Mouse (Mus musculus) heart, adult 2 months (tissue): ENCODE measurements around the gene Gga3. TPM values are rescaled to one million over a fixed set of nuclear protein-coding genes. Genes with fewer than 3 reads are reported as not detected.

ENCODE experiments used
- DNase-seq, 2 experiments: peaks; one replicate each; pipeline ENCODE4 v3.0.0; 2021
- H3K27ac ChIP-seq: fragments of 200-600 bp; 2 replicates; pipeline ENCODE4 v1.8.1; 2022
- H3K27me3 ChIP-seq: fragments of 200-500 bp; 2 replicates; pipeline ENCODE4 v1.6.1; 2012; ENCODE audit warnings: mild to moderate bottlenecking, low read length, inconsistent platforms, mixed read lengths; ENCODE audit not compliant: control insufficient read depth, insufficient read depth
- H3K36me3 ChIP-seq: fragments of 200-500 bp; 2 replicates; pipeline ENCODE4 v1.6.1; 2012; ENCODE audit warnings: low read length, inconsistent platforms; ENCODE audit not compliant: control insufficient read depth, insufficient read depth
- H3K4me1 ChIP-seq: fragments of 200-500 bp; 2 replicates; pipeline ENCODE4 v1.6.1; 2011; ENCODE audit warnings: low read length; ENCODE audit not compliant: control insufficient read depth, insufficient read depth
- H3K4me3 ChIP-seq: fragments of 200-600 bp; 2 replicates; pipeline ENCODE4 v1.8.1; 2022
- H3K79me2 ChIP-seq: fragments of 200-500 bp; replicated peaks from 2 replicates; pipeline ENCODE4 v1.6.1; 2012; ENCODE audit warnings: mild to moderate bottlenecking, inconsistent platforms, low read length, moderate library complexity, mixed read lengths; ENCODE audit not compliant: control insufficient read depth, insufficient read depth
- H3K9ac ChIP-seq: fragments of 200-500 bp; 2 replicates; pipeline ENCODE4 v1.6.1; 2012; ENCODE audit warnings: low read depth, mild to moderate bottlenecking, control low read depth, inconsistent platforms, low read length, mixed read lengths
- CTCF ChIP-seq: fragments of 200-600 bp; IDR thresholded peaks from 2 replicates; pipeline ENCODE4 v1.8.1; 2022; ENCODE audit warnings: antibody characterized with exemption, mild to moderate bottlenecking, moderate library complexity
- EP300 ChIP-seq: fragments of 200-500 bp; IDR thresholded peaks from 2 replicates; pipeline ENCODE4 v1.6.1; 2011; ENCODE audit warnings: low read depth, low read length, control low read depth; ENCODE audit not compliant: insufficient read depth
- POLR2A ChIP-seq: fragments of 200-500 bp; IDR thresholded peaks from 2 replicates; pipeline ENCODE4 v1.6.1; 2011; ENCODE audit warnings: mild to moderate bottlenecking, low read depth, low read length, control low read depth; ENCODE audit not compliant: insufficient read depth
- WGBS: fragments of 180-500 bp; shearing (Covaris S2); methylation state at CpG from one replicate; pipeline ENCODE4 v1.1.7; 2018; 5-methylcytosine and 5-hydroxymethylcytosine counted together
- intact Hi-C: fragments of 180-260 bp; cut with DNase I; formaldehyde crosslinking; loops from one replicate; pipeline ENCODE4 v1.15.1; 2025
- polyA plus RNA-seq: library from polyadenylated mRNA; depleted of rRNA; stranded (reverse); fragments of >200 nt; gene quantifications from 2 replicates; pipeline ENCODE4 v1.2.3, GENCODE M21; 2012
- total RNA-seq, 2 experiments: library from RNA; stranded (reverse); gene quantifications; 2 replicates each; pipeline ENCODE4 v1.2.3; 2021

The Gga3 gene
- total and polyA plus RNA-seq, 3 experiments = 16.5 to 20.3 (median 17.1) TPM

DNA sequence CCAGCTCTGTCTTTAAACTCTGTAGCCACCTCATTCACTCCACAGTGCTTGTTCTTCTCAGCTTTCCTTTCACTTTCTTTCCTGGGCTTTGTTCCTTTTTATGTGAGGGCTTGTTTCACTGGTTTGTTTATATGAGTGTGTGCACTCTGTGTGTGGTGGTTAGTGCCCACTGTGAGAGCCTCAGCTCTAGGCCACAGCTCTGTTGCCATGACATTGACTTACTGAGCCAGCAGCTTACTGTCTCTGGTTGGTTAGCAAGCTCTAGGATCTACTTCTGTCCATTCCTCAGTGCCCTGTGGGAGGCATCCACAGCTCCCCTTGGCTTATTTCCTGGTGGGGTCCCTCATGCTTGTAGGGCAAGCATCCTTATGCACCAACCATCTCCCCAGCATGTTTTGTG is 24.8 kb downstream of the Gga3 start:
- intact Hi-C loops = no loop called here
- H3K36me3 ChIP-seq = no peaks in the 10 kb centered on the region
- no peaks in the 10 kb centered on the region for H3K79me2 ChIP-seq
- H3K4me1 ChIP-seq = no peaks in the 10 kb centered on the region
- no peak overlapping the region for H3K4me3 ChIP-seq
- DNase-seq = no peak
- H3K27me3 ChIP-seq = no peaks in the 10 kb centered on the region
- H3K27ac ChIP-seq = no peak overlapping the region
- no peak overlapping the region for H3K9ac ChIP-seq
- TF ChIP-seq EP300 = no peak
- TF ChIP-seq CTCF = no peak
- TF ChIP-seq POLR2A = no peak

DNA sequence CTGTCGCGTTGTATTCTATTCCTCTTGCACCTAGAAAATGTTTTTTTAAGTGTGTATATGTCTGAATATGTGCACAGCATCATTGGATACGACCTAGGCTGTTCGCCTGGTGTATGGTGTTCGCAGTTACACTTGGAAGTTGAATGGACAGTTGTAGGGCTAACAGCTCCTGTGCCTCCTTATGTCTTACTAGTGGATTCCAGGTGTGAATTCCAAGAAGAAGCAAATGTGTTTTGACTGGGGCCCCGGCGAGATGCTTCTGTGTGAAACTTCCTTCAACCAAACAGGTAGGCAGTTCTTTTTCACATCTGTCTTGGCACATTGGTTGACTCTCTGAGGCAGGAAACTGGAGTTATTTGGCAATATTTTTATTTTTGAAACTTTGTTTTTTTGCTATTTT is 38.9 kb downstream of the Gga3 start:
- 15% methylated on average over 7 of the region's 7 CpGs for WGBS
- H3K4me3 ChIP-seq = peak overlapping the region; percentile 83
- no peak overlapping the region for H3K9ac ChIP-seq
- no peaks in the 10 kb centered on the region for H3K36me3 ChIP-seq
- H3K27ac ChIP-seq = no peak overlapping the region
- peaks cover 1% of the 10 kb centered on the region; the same call in 1 of the 2 replicates for H3K4me1 ChIP-seq
- intact Hi-C loops = loop anchor here (2.0 kb wide), 2 partner anchors 28 to 38 kb away; partner anchors contain the start of genes Mrps7 and Sumo2
- TF ChIP-seq EP300 = no peak
- no peak for TF ChIP-seq CTCF
- TF ChIP-seq POLR2A = no peak
- no peaks in the 10 kb centered on the region for H3K27me3 ChIP-seq
- DNase-seq = no peak
- H3K79me2 ChIP-seq = no peaks in the 10 kb centered on the region

DNA sequence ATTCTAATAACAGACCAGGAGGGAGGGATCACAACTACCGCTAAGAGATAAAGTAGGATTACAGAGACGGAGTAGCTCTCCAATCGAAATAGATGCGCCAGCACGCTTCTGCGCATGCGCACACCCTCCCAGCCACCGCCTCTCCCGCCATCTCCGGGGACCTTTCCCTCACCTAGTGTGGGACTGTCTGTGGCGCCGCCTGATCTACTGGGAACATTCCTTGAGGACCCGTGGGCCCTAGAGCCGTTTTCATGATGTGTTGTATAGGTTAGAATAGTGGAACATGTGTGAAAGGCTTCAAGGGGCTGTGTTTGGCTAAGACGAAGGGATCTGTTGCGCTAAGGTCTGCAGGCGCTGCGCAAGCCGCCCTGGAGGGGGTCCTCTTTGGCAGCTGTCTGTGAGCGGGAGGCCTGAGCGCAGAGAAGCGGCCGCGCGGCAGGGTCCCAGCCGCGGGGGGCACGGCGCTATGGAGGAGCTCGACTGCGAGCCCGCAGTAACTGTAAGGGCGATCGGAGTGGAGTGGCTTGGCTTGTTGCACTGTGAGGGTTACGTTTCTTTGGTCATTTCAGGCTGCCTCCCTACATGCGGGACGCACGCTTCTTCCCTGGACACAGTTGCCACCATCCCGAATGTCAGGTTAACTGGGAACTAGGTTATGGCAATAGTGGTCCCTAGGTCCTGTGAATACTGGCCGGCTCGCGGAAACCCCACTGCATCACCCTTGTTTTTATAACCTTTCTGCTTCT is 39.6 kb downstream of the Gga3 start, which contains the start of gene Nup85:
Gene Nup85, plus strand, starts transcription at position 371 of the 746 bp plus-strand sequence.
- Histone ChIP-seq H3K9ac (peak within 1 kb of the TSS; percentile 65), H3K27ac (peak within 1 kb of the TSS; percentile 99), H3K36me3 (no peaks in the 10 kb centered on the region), H3K4me1 (peaks cover 1% of the 10 kb centered on the region; the same call in 1 of the 2 replicates), H3K4me3 (peak within 1 kb of the TSS; percentile 83), H3K27me3 (no peaks in the 10 kb centered on the region), H3K79me2 (no peaks in the 10 kb centered on the region)
- TF ChIP-seq POLR2A (peak; percentile 78), CTCF (peak; percentile 7; the same call in 1 of the 2 replicates), EP300 (0 out of 2 replicates have a peak, but pooled peaks have one; percentile 50)
- intact Hi-C loops = loop anchor here (2.0 kb wide), 2 partner anchors 27 to 39 kb away; partner anchors contain the start of genes Mrps7 and Sumo2
- WGBS = under 1% methylated on average over 42 of the region's 42 CpGs
- peak; percentile 96 for DNase-seq

DNA sequence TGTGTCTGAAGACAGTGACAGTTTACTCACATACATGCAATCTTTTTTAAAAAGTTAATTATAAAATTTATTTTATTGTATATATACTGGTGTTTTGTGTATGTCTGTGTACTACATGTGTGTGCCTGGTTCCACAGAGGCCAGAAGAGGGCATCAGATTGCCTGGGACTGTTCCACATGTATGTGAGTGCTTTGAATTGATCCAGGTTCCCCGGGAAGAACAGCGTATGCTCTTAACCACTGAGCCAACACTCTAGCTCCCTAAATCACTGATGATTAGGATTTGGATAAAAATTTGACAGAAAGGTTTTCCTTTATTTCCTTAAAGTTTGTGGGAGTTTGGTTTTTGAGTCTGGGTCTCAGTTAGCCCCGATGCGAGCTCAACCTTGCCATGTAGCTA is 40.4 kb downstream of the Gga3 start:
- TF ChIP-seq CTCF (peak; percentile 33), EP300 (no peak)
- Histone ChIP-seq H3K4me1 (peaks cover 1% of the 10 kb centered on the region; the same call in 1 of the 2 replicates), H3K4me3 (peak overlapping the region; percentile 83), H3K36me3 (no peaks in the 10 kb centered on the region), H3K27me3 (no peaks in the 10 kb centered on the region), H3K9ac (no peak overlapping the region), H3K79me2 (no peaks in the 10 kb centered on the region), H3K27ac (peak overlapping the region; percentile 99)
- DNase-seq = no peak
- intact Hi-C loops = no loop called here
- 35% methylated on average over 4 of the region's 4 CpGs for WGBS

DNA sequence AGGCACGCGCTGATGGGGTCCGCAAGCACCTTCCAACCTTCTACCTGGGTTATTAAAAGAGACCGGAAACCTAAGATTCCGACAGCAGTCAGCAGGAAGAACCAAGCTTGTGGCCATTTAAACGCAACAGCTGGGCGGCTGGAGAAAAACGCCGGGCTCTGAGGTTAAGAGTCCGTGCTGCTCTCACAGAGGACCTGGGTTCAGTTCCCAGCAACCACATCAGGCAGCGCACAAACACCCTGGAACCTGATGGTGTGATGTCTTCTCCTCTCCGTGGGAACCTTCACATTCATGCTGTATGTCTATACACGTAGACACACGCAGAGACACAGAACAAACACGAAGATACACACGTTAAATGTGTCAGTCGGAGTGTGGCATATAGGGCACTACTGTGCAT is 48.1 kb downstream of the Gga3 start:
- no peak overlapping the region for H3K4me3 ChIP-seq
- no peaks in the 10 kb centered on the region for H3K4me1 ChIP-seq
- no peaks in the 10 kb centered on the region for H3K27me3 ChIP-seq
- no peak overlapping the region for H3K27ac ChIP-seq
- intact Hi-C loops = no loop called here
- TF ChIP-seq EP300 (no peak), POLR2A (no peak), CTCF (no peak)
- 80% methylated on average over 17 of the region's 17 CpGs for WGBS
- no peak overlapping the region for H3K9ac ChIP-seq
- no peaks in the 10 kb centered on the region for H3K79me2 ChIP-seq
- H3K36me3 ChIP-seq = no peaks in the 10 kb centered on the region
- no peak for DNase-seq

DNA sequence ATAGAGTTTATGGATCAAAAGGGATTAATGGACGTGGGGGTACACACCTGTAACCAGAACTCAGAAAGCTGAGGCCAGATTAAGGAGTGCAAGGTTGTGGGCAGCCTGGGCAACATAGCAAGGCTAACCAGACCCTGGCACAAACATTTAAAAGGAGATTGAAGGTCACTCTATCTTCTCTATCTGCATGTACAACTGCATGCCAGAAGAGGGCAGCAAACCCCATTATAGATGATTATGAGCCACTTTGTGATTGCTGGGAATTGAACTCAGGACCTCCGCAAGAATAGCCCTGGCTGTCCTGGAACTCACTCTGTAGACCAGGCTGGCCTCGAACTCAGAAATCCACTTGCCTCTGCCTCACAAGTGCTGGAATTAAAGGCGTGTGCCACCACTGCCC is 51.1 kb downstream of the Gga3 start:
- Histone ChIP-seq H3K27ac (no peak overlapping the region), H3K4me3 (no peak overlapping the region), H3K4me1 (no peaks in the 10 kb centered on the region), H3K79me2 (no peaks in the 10 kb centered on the region), H3K27me3 (no peaks in the 10 kb centered on the region), H3K9ac (no peak overlapping the region), H3K36me3 (no peaks in the 10 kb centered on the region)
- WGBS = 66% methylated on average over 4 of the region's 4 CpGs
- no peak for DNase-seq
- intact Hi-C loops = loop anchor here (5.0 kb wide), 1 partner anchor 170 kb away; no protein-coding TSS in a partner anchor
- TF ChIP-seq CTCF = peak; percentile 75
- no peak for TF ChIP-seq POLR2A
- TF ChIP-seq EP300 = no peak
